Mouse (Mus musculus) heart, embryonic 16.5 days (tissue): ENCODE data around the gene Cpne4. TPM values are rescaled to one million over a fixed set of nuclear protein-coding genes. Genes with fewer than 3 reads are reported as not detected.

ENCODE experiments used
- ATAC-seq: fragments of 200-750 bp; cut with Nextera tagmentation; replicated peaks from 2 replicates; pipeline ENCODE4 v1.8.0; 2017; ENCODE audit warnings: moderate number of reproducible peaks; ENCODE audit not compliant: insufficient read depth, low FRiP score; ENCODE audit errors: extremely low read depth
- H3K27ac ChIP-seq: fragments of 300-500 bp; sonication (generic); 2 replicates; pipeline ENCODE4 v1.5.1; 2014; ENCODE audit warnings: mild to moderate bottlenecking, low read length, control low read depth, moderate library complexity
- H3K27me3 ChIP-seq: fragments of 300-500 bp; sonication (generic); 2 replicates; pipeline ENCODE4 v1.6.1; 2014; ENCODE audit warnings: low read length, mixed read lengths; ENCODE audit not compliant: control insufficient read depth, insufficient read depth
- H3K36me3 ChIP-seq: fragments of 300-500 bp; sonication (generic); 2 replicates; pipeline ENCODE4 v1.6.1; 2014; ENCODE audit not compliant: control insufficient read depth, insufficient read depth
- H3K4me1 ChIP-seq: fragments of 300-500 bp; sonication (generic); 2 replicates; pipeline ENCODE4 v1.6.1; 2014; ENCODE audit warnings: low read length, mixed read lengths; ENCODE audit not compliant: control insufficient read depth, insufficient read depth
- H3K4me2 ChIP-seq: fragments of 300-500 bp; sonication (generic); 2 replicates; pipeline ENCODE4 v1.6.1; 2014; ENCODE audit warnings: low read depth, mild to moderate bottlenecking, control low read depth, low read length
- H3K4me3 ChIP-seq: fragments of 300-500 bp; sonication (generic); 2 replicates; pipeline ENCODE4 v1.5.1; 2014; ENCODE audit warnings: mild to moderate bottlenecking, control low read depth, low read length
- H3K9ac ChIP-seq: fragments of 300-500 bp; sonication (generic); 2 replicates; pipeline ENCODE4 v1.6.1; 2014; ENCODE audit warnings: low read length, control low read depth
- H3K9me3 ChIP-seq: fragments of 300-500 bp; sonication (generic); replicated peaks from 2 replicates; pipeline ENCODE4 v1.6.1; 2016; ENCODE audit warnings: low read length; ENCODE audit not compliant: control insufficient read depth
- WGBS: fragments of 180-500 bp; shearing (Covaris S2); extraction: QIAGEN DNeasy Blood & Tissue Kit; methylation state at CpG from one replicate; pipeline ENCODE4 v1.1.7; 2014; 5-methylcytosine and 5-hydroxymethylcytosine counted together
- polyA plus RNA-seq: library from polyadenylated mRNA; unstranded; fragments of >200 nt; fragmentation: Nextera tagmentation; extraction: Ambion mirVana; gene quantifications from 2 replicates; pipeline ENCODE4 v1.2.1, GENCODE M21; 2015

Gene Cpne4
- polyA plus RNA-seq, 1 experiment from 2014 or later: 0.14 TPM

GRCm38 (mm10) chr9:104742661-104743380 is 195.7 kb downstream of the Cpne4 start:
- 75% methylated on average over 14 of the region's 14 CpGs for WGBS
- H3K4me2 ChIP-seq: no peak overlapping the region

GRCm38 (mm10) chr9:104755519-104755918 is 208.4 kb downstream of the Cpne4 start:
- H3K27ac ChIP-seq: no peak overlapping the region
- H3K9ac ChIP-seq: no peak overlapping the region
- H3K36me3 ChIP-seq: no peaks in the 10 kb centered on the region
- WGBS: 80% methylated on average over 14 of the region's 14 CpGs
- no peak overlapping the region for H3K4me2 ChIP-seq
- no peaks in the 10 kb centered on the region for H3K4me1 ChIP-seq
- H3K4me3 ChIP-seq: no peak overlapping the region
- H3K9me3 ChIP-seq: no peaks in the 10 kb centered on the region
- no peaks in the 10 kb centered on the region for H3K27me3 ChIP-seq
- ATAC-seq: no peak

More at GRCm38 (mm10) chr9:104742661-104743380, 195.7 kb downstream of the Cpne4 start:
- Histone ChIP-seq H3K4me1 (no peaks in the 10 kb centered on the region), H3K9ac (no peak overlapping the region), H3K27me3 (no peaks in the 10 kb centered on the region), H3K36me3 (no peaks in the 10 kb centered on the region), H3K27ac (no peak overlapping the region), H3K4me3 (no peak overlapping the region), H3K9me3 (no peaks in the 10 kb centered on the region)
- no peak for ATAC-seq

- ATAC-seq: no peak
- no peaks in the 10 kb centered on the region for H3K36me3 ChIP-seq
- no peak overlapping the region for H3K27ac ChIP-seq
- no peaks in the 10 kb centered on the region for H3K9me3 ChIP-seq
- H3K9ac ChIP-seq: no peak overlapping the region
- H3K4me3 ChIP-seq: no peak overlapping the region
- 83% methylated on average over 7 of the region's 7 CpGs for WGBS
- no peak overlapping the region for H3K4me2 ChIP-seq
- no peaks in the 10 kb centered on the region for H3K4me1 ChIP-seq
- H3K27me3 ChIP-seq: no peaks in the 10 kb centered on the region
Measured at GRCm38 (mm10) chr9:104760031-104760430, 212.9 kb downstream of the Cpne4 start.

- Histone ChIP-seq H3K9ac (no peak overlapping the region), H3K4me1 (no peaks in the 10 kb centered on the region), H3K9me3 (no peaks in the 10 kb centered on the region), H3K36me3 (no peaks in the 10 kb centered on the region), H3K4me3 (no peak overlapping the region), H3K27ac (no peak overlapping the region), H3K4me2 (no peak overlapping the region), H3K27me3 (no peaks in the 10 kb centered on the region)
- 85% methylated on average over 7 of the region's 7 CpGs for WGBS
- ATAC-seq: no peak
Measured at GRCm38 (mm10) chr9:104776198-104776815, 229.2 kb downstream of the Cpne4 start.

GRCm38 (mm10) chr9:104777135-104777534 is 230.0 kb downstream of the Cpne4 start:
- no peaks in the 10 kb centered on the region for H3K9me3 ChIP-seq
- no peaks in the 10 kb centered on the region for H3K4me1 ChIP-seq
- H3K27me3 ChIP-seq: no peaks in the 10 kb centered on the region
- no peak overlapping the region for H3K27ac ChIP-seq
- no peak overlapping the region for H3K9ac ChIP-seq
- no peaks in the 10 kb centered on the region for H3K36me3 ChIP-seq
- no peak overlapping the region for H3K4me2 ChIP-seq
- ATAC-seq: no peak
- no peak overlapping the region for H3K4me3 ChIP-seq
- 58% methylated on average over 3 of the region's 3 CpGs for WGBS

GRCm38 (mm10) chr9:104777780-104778179 is 230.7 kb downstream of the Cpne4 start:
- H3K4me2 ChIP-seq: no peak overlapping the region
- no peaks in the 10 kb centered on the region for H3K36me3 ChIP-seq
- H3K4me3 ChIP-seq: no peak overlapping the region
- no peak for ATAC-seq
- no peaks in the 10 kb centered on the region for H3K4me1 ChIP-seq
- H3K9ac ChIP-seq: no peak overlapping the region
- no peaks in the 10 kb centered on the region for H3K27me3 ChIP-seq
- 68% methylated on average over 5 of the region's 5 CpGs for WGBS
- no peaks in the 10 kb centered on the region for H3K9me3 ChIP-seq
- H3K27ac ChIP-seq: no peak overlapping the region

GRCm38 (mm10) chr9:104796601-104797000 is 249.5 kb downstream of the Cpne4 start:
- no peak overlapping the region for H3K4me2 ChIP-seq
- 36% methylated on average over 2 of the region's 2 CpGs for WGBS
- H3K4me1 ChIP-seq: no peaks in the 10 kb centered on the region
- no peak overlapping the region for H3K4me3 ChIP-seq
- no peaks in the 10 kb centered on the region for H3K9me3 ChIP-seq
- ATAC-seq: no peak
- no peaks in the 10 kb centered on the region for H3K27me3 ChIP-seq
- no peaks in the 10 kb centered on the region for H3K36me3 ChIP-seq
- no peak overlapping the region for H3K9ac ChIP-seq
- H3K27ac ChIP-seq: no peak overlapping the region

GRCm38 (mm10) chr9:104804776-104805175 is 257.7 kb downstream of the Cpne4 start:
- no peaks in the 10 kb centered on the region for H3K27me3 ChIP-seq
- no peak for ATAC-seq
- H3K9me3 ChIP-seq: no peaks in the 10 kb centered on the region
- WGBS: 70% methylated on average over 4 of the region's 4 CpGs
- H3K9ac ChIP-seq: no peak overlapping the region
- H3K36me3 ChIP-seq: no peaks in the 10 kb centered on the region
- no peak overlapping the region for H3K4me2 ChIP-seq
- no peak overlapping the region for H3K4me3 ChIP-seq
- no peaks in the 10 kb centered on the region for H3K4me1 ChIP-seq
- no peak overlapping the region for H3K27ac ChIP-seq

- Histone ChIP-seq H3K4me3 (no peak overlapping the region), H3K27me3 (no peaks in the 10 kb centered on the region), H3K36me3 (no peaks in the 10 kb centered on the region), H3K27ac (no peak overlapping the region), H3K4me2 (no peak overlapping the region), H3K9me3 (no peaks in the 10 kb centered on the region), H3K4me1 (no peaks in the 10 kb centered on the region), H3K9ac (no peak overlapping the region)
- no peak for ATAC-seq
- 61% methylated on average over 2 of the region's 2 CpGs for WGBS
Measured at GRCm38 (mm10) chr9:104814681-104815080, 267.6 kb downstream of the Cpne4 start.
